Mouse (Mus musculus) embryonic facial prominence, embryonic 14.5 days (tissue): ENCODE measurements around the gene Abca6. TPM values are rescaled to one million over a fixed set of nuclear protein-coding genes. Genes with fewer than 3 reads are reported as not detected.

Experiments
- ATAC-seq: fragments of 200-750 bp; cut with Nextera tagmentation; 2 replicates; pipeline ENCODE4 v1.8.0; 2017; ENCODE audit warnings: low read depth, moderate number of reproducible peaks, moderate TSS enrichment
- DNase-seq: peaks from one replicate; pipeline ENCODE4 v3.0.0-alpha.2; 2015; ENCODE audit warnings: low spot score
- H3K27ac ChIP-seq: fragments of 300-500 bp; sonication (generic); replicated peaks from 2 replicates; pipeline ENCODE4 v1.5.1; 2014; ENCODE audit warnings: low read depth, mild to moderate bottlenecking, low read length, moderate library complexity
- H3K27me3 ChIP-seq: fragments of 300-500 bp; sonication (generic); replicated peaks from 2 replicates; pipeline ENCODE4 v1.6.1; 2014; ENCODE audit warnings: low read length; ENCODE audit not compliant: control insufficient read depth, insufficient read depth
- H3K36me3 ChIP-seq: fragments of 300-500 bp; sonication (generic); 2 replicates; pipeline ENCODE4 v1.6.1; 2014; ENCODE audit warnings: low read length, mixed read lengths; ENCODE audit not compliant: control insufficient read depth, insufficient read depth
- H3K4me1 ChIP-seq: fragments of 300-500 bp; sonication (generic); 2 replicates; pipeline ENCODE4 v1.6.1; 2014; ENCODE audit warnings: antibody characterized with exemption, low read length; ENCODE audit not compliant: control insufficient read depth, insufficient read depth
- H3K4me2 ChIP-seq: fragments of 300-500 bp; sonication (generic); 2 replicates; pipeline ENCODE4 v1.6.1; 2014; ENCODE audit warnings: low read depth, mild to moderate bottlenecking, low read length, moderate library complexity, mixed read lengths
- H3K4me3 ChIP-seq: fragments of 300-500 bp; sonication (generic); 2 replicates; pipeline ENCODE4 v1.5.1; 2014; ENCODE audit warnings: low read depth, mild to moderate bottlenecking, low read length
- H3K9ac ChIP-seq: fragments of 300-500 bp; sonication (generic); 2 replicates; pipeline ENCODE4 v1.6.1; 2014; ENCODE audit warnings: low read depth, mild to moderate bottlenecking, low read length, moderate library complexity, mixed read lengths
- H3K9me3 ChIP-seq: fragments of 300-500 bp; sonication (generic); 2 replicates; pipeline ENCODE4 v1.6.1; 2016; ENCODE audit warnings: low read length; ENCODE audit not compliant: control insufficient read depth
- WGBS: fragments of 180-500 bp; shearing (Covaris S2); extraction: QIAGEN DNeasy Blood & Tissue Kit; methylation state at CpG from one replicate; pipeline ENCODE4 v1.1.7; 2014; 5-methylcytosine and 5-hydroxymethylcytosine counted together
- polyA plus RNA-seq: library from polyadenylated mRNA; unstranded; fragments of >200 nt; fragmentation: Nextera tagmentation; extraction: Ambion mirVana; gene quantifications from 2 replicates; pipeline ENCODE4 v1.2.1, GENCODE M21; 2014

The Abca6 gene
- polyA plus RNA-seq, 1 experiment from 2014 or later: 1.6 TPM

- no peaks in the 10 kb centered on the region for H3K36me3 ChIP-seq
- H3K4me3 ChIP-seq: no peak overlapping the region
- no peak overlapping the region for H3K9ac ChIP-seq
- 0 out of 2 replicates have a peak, but pooled peaks cover 7% of the 10 kb centered on the region for H3K9me3 ChIP-seq
- no peak for ATAC-seq
- DNase-seq: no peak
- H3K27ac ChIP-seq: no peak overlapping the region
- no peaks in the 10 kb centered on the region for H3K4me1 ChIP-seq
- no peaks in the 10 kb centered on the region for H3K27me3 ChIP-seq
- no peak overlapping the region for H3K4me2 ChIP-seq
- WGBS: 70% methylated on average over 2 of the region's 2 CpGs
Measured at GRCm38 (mm10) chr11:110237466-110237865, 14.1 kb downstream of the Abca6 start.

GRCm38 (mm10) chr11:110232975-110233374 is 18.6 kb downstream of the Abca6 start:
- no peak overlapping the region for H3K9ac ChIP-seq
- no peak overlapping the region for H3K4me2 ChIP-seq
- no peak overlapping the region for H3K4me3 ChIP-seq
- no peak overlapping the region for H3K27ac ChIP-seq
- DNase-seq (no peak), ATAC-seq (no peak)
- H3K9me3 ChIP-seq: no peaks in the 10 kb centered on the region
- H3K36me3 ChIP-seq: no peaks in the 10 kb centered on the region
- H3K27me3 ChIP-seq: no peaks in the 10 kb centered on the region
- no peaks in the 10 kb centered on the region for H3K4me1 ChIP-seq

- no peaks in the 10 kb centered on the region for H3K27me3 ChIP-seq
- no peak overlapping the region for H3K9ac ChIP-seq
- no peaks in the 10 kb centered on the region for H3K36me3 ChIP-seq
- DNase-seq (no peak), ATAC-seq (no peak)
- H3K4me2 ChIP-seq: no peak overlapping the region
- no peaks in the 10 kb centered on the region for H3K4me1 ChIP-seq
- H3K4me3 ChIP-seq: no peak overlapping the region
- no peak overlapping the region for H3K27ac ChIP-seq
- H3K9me3 ChIP-seq: no peaks in the 10 kb centered on the region
Measured at GRCm38 (mm10) chr11:110217118-110217517, 34.5 kb downstream of the Abca6 start.

GRCm38 (mm10) chr11:110203930-110204329 is 47.6 kb downstream of the Abca6 start:
- H3K4me2 ChIP-seq: no peak overlapping the region
- no peak overlapping the region for H3K9ac ChIP-seq
- no peaks in the 10 kb centered on the region for H3K4me1 ChIP-seq
- ATAC-seq: no peak
- H3K27me3 ChIP-seq: no peaks in the 10 kb centered on the region
- no peaks in the 10 kb centered on the region for H3K9me3 ChIP-seq
- H3K27ac ChIP-seq: no peak overlapping the region
- 72% methylated on average over 5 of the region's 5 CpGs for WGBS
- no peaks in the 10 kb centered on the region for H3K36me3 ChIP-seq
- no peak for DNase-seq
- H3K4me3 ChIP-seq: no peak overlapping the region

- H3K4me3 ChIP-seq: no peak overlapping the region
- no peak overlapping the region for H3K4me2 ChIP-seq
- no peak for ATAC-seq
- no peaks in the 10 kb centered on the region for H3K4me1 ChIP-seq
- no peaks in the 10 kb centered on the region for H3K27me3 ChIP-seq
- H3K36me3 ChIP-seq: no peaks in the 10 kb centered on the region
- WGBS: 73% methylated on average over 3 of the region's 3 CpGs
- no peak overlapping the region for H3K27ac ChIP-seq
- H3K9ac ChIP-seq: no peak overlapping the region
- no peaks in the 10 kb centered on the region for H3K9me3 ChIP-seq
- DNase-seq: no peak
Measured at GRCm38 (mm10) chr11:110198882-110199281, 52.7 kb downstream of the Abca6 start.

- Histone ChIP-seq H3K27ac (no peak overlapping the region), H3K36me3 (no peaks in the 10 kb centered on the region), H3K4me2 (no peak overlapping the region), H3K4me1 (no peaks in the 10 kb centered on the region), H3K9me3 (no peaks in the 10 kb centered on the region), H3K4me3 (no peak overlapping the region), H3K27me3 (no peaks in the 10 kb centered on the region), H3K9ac (no peak overlapping the region)
- DNase-seq (no peak), ATAC-seq (no peak)
- 77% methylated on average over 8 of the region's 8 CpGs for WGBS
Measured at GRCm38 (mm10) chr11:110196561-110197306, 54.8 kb downstream of the Abca6 start.

GRCm38 (mm10) chr11:110195310-110195709 is 56.3 kb downstream of the Abca6 start:
- Histone ChIP-seq H3K4me1 (no peaks in the 10 kb centered on the region), H3K4me3 (no peak overlapping the region), H3K4me2 (no peak overlapping the region), H3K9ac (no peak overlapping the region), H3K27me3 (no peaks in the 10 kb centered on the region), H3K9me3 (no peaks in the 10 kb centered on the region), H3K27ac (no peak overlapping the region), H3K36me3 (no peaks in the 10 kb centered on the region)
- DNase-seq (no peak), ATAC-seq (no peak)
- 85% methylated on average over 4 of the region's 4 CpGs for WGBS

GRCm38 (mm10) chr11:110171212-110171611 is 80.4 kb downstream of the Abca6 start:
- Histone ChIP-seq H3K27ac (no peak overlapping the region), H3K4me2 (no peak overlapping the region), H3K4me3 (no peak overlapping the region), H3K4me1 (peaks cover 13% of the 10 kb centered on the region), H3K27me3 (no peaks in the 10 kb centered on the region), H3K9me3 (no peaks in the 10 kb centered on the region), H3K9ac (no peak overlapping the region), H3K36me3 (no peaks in the 10 kb centered on the region)
- no peak for DNase-seq
- 90% methylated on average over 3 of the region's 3 CpGs for WGBS
- no peak for ATAC-seq
